Mouse (Mus musculus) forebrain, embryonic 14.5 days (tissue): ENCODE results near the gene Ell3. TPM values are rescaled to one million over a fixed set of nuclear protein-coding genes. Genes with fewer than 3 reads are reported as not detected.

Source experiments
- ATAC-seq: fragments of 200-750 bp; cut with Nextera tagmentation; 2 replicates; pipeline ENCODE4 v1.8.0; 2017; ENCODE audit warnings: mild to moderate bottlenecking, moderate library complexity
- DNase-seq: peaks from one replicate; pipeline ENCODE4 v3.0.0-alpha.2; 2015; ENCODE audit warnings: low spot score
- H3K27ac ChIP-seq: fragments of 300-500 bp; sonication (generic); 2 replicates; pipeline ENCODE4 v1.5.1; 2014; ENCODE audit warnings: low read depth, mild to moderate bottlenecking, control low read depth, low read length, moderate library complexity
- H3K27me3 ChIP-seq: fragments of 300-500 bp; sonication (generic); replicated peaks from 2 replicates; pipeline ENCODE4 v1.6.1; 2014; ENCODE audit warnings: low read length, control low read depth, mixed read lengths; ENCODE audit not compliant: control insufficient read depth, insufficient read depth
- H3K36me3 ChIP-seq: fragments of 300-500 bp; sonication (generic); 2 replicates; pipeline ENCODE4 v1.6.1; 2014; ENCODE audit warnings: low read length, control low read depth; ENCODE audit not compliant: control insufficient read depth, insufficient read depth
- H3K4me1 ChIP-seq: fragments of 300-500 bp; sonication (generic); 2 replicates; pipeline ENCODE4 v1.6.1; 2014; ENCODE audit warnings: antibody characterized with exemption, low read length, control low read depth; ENCODE audit not compliant: control insufficient read depth, insufficient read depth
- H3K4me2 ChIP-seq: fragments of 300-500 bp; sonication (generic); 2 replicates; pipeline ENCODE4 v1.6.1; 2014; ENCODE audit warnings: mild to moderate bottlenecking, control low read depth, low read length
- H3K4me3 ChIP-seq: fragments of 300-500 bp; sonication (generic); 2 replicates; pipeline ENCODE4 v1.5.1; 2014; ENCODE audit warnings: low read depth, low read length, control low read depth
- H3K9ac ChIP-seq: fragments of 300-500 bp; sonication (generic); 2 replicates; pipeline ENCODE4 v1.6.1; 2014; ENCODE audit warnings: mild to moderate bottlenecking, low read length, control low read depth, moderate library complexity
- H3K9me3 ChIP-seq: fragments of 300-500 bp; sonication (generic); replicated peaks from 2 replicates; pipeline ENCODE4 v1.6.1; 2016; ENCODE audit warnings: low read length, control low read depth, mixed read lengths; ENCODE audit not compliant: control insufficient read depth
- WGBS: fragments of 180-500 bp; shearing (Covaris S2); extraction: QIAGEN DNeasy Blood & Tissue Kit; methylation state at CpG from one replicate; pipeline ENCODE4 v1.1.7; 2014; 5-methylcytosine and 5-hydroxymethylcytosine counted together
- polyA plus RNA-seq: library from polyadenylated mRNA; unstranded; fragments of >200 nt; fragmentation: Nextera tagmentation; extraction: Ambion mirVana; gene quantifications from 2 replicates; pipeline ENCODE4 v1.2.1, GENCODE M21; 2014

Gene Ell3
- polyA plus RNA-seq, 1 experiment from 2014 or later = 0.86 TPM

DNA sequence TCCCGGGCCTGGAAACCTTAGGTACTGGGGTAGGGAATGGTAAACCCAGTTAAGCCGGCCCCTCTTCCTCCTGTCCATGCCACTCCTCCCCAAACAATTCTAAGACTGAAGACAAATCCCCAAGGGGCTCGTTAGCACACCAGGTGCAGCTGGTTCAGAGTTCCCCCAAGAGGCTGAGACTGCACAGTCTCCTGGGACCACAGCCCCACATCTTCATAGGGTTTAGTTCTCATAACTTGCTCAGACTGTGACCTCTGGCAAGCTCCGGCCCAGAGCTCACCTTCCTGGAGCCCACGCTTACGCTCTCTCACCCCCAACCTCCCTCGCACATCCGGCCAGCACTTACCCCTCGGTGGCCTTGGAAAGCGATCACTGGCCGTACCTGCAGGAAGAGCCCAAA, 2.3 kb downstream of the Ell3 start:
- DNase-seq = no peak
- Histone ChIP-seq H3K4me3 (peak overlapping the region; percentile 28), H3K4me1 (peaks cover 12% of the 10 kb centered on the region), H3K36me3 (peaks cover 33% of the 10 kb centered on the region), H3K4me2 (peak overlapping the region; percentile 61), H3K27ac (no peak overlapping the region), H3K27me3 (peaks cover 13% of the 10 kb centered on the region; the same call in 1 of the 2 replicates), H3K9ac (peak overlapping the region; percentile 43), H3K9me3 (no peaks in the 10 kb centered on the region)
- 13% methylated on average over 11 of the region's 11 CpGs for WGBS
- no peak for ATAC-seq

GRCm38 (mm10) chr2:121440834-121441605, 3.1 kb downstream of the Ell3 start:
- 55% methylated on average over 5 of the region's 5 CpGs for WGBS
- Histone ChIP-seq H3K4me1 (peaks cover 12% of the 10 kb centered on the region), H3K4me2 (no peak overlapping the region), H3K36me3 (peaks cover 38% of the 10 kb centered on the region), H3K4me3 (no peak overlapping the region), H3K9me3 (no peaks in the 10 kb centered on the region), H3K27ac (no peak overlapping the region), H3K27me3 (peaks cover 13% of the 10 kb centered on the region; the same call in 1 of the 2 replicates), H3K9ac (no peak overlapping the region)
- DNase-seq (no peak), ATAC-seq (no peak)

GRCm38 (mm10) chr2:121439746-121440145, 4.3 kb downstream of the Ell3 start:
- no peaks in the 10 kb centered on the region for H3K9me3 ChIP-seq
- H3K9ac ChIP-seq = no peak overlapping the region
- no peak for DNase-seq
- no peak for ATAC-seq
- H3K4me3 ChIP-seq = no peak overlapping the region
- H3K4me1 ChIP-seq = peaks cover 12% of the 10 kb centered on the region
- no peak overlapping the region for H3K4me2 ChIP-seq
- peaks cover 51% of the 10 kb centered on the region for H3K36me3 ChIP-seq
- H3K27me3 ChIP-seq = peaks cover 13% of the 10 kb centered on the region; the same call in 1 of the 2 replicates
- no peak overlapping the region for H3K27ac ChIP-seq
- 75% methylated on average over 4 of the region's 4 CpGs for WGBS

- peak; percentile 61 for DNase-seq
- Histone ChIP-seq H3K27me3 (no peaks in the 10 kb centered on the region), H3K4me2 (no peak overlapping the region), H3K4me1 (no peaks in the 10 kb centered on the region), H3K9ac (no peak overlapping the region), H3K36me3 (peaks cover 96% of the 10 kb centered on the region), H3K4me3 (no peak overlapping the region), H3K27ac (no peak overlapping the region), H3K9me3 (no peaks in the 10 kb centered on the region)
- ATAC-seq = no peak
- 100% methylated on average over 1 of the region's 1 CpGs for WGBS
Measured at GRCm38 (mm10) chr2:121434854-121435253, 9.2 kb downstream of the Ell3 start.

GRCm38 (mm10) chr2:121425890-121426289, 18.2 kb downstream of the Ell3 start:
- Histone ChIP-seq H3K27me3 (no peaks in the 10 kb centered on the region), H3K36me3 (peaks cover 80% of the 10 kb centered on the region), H3K4me1 (no peaks in the 10 kb centered on the region), H3K9me3 (no peaks in the 10 kb centered on the region), H3K9ac (no peak overlapping the region), H3K4me2 (no peak overlapping the region), H3K27ac (no peak overlapping the region), H3K4me3 (no peak overlapping the region)
- ATAC-seq = no peak
- WGBS = 89% methylated on average over 2 of the region's 2 CpGs
- no peak for DNase-seq

GRCm38 (mm10) chr2:121423166-121423565, 20.9 kb downstream of the Ell3 start:
- H3K27me3 ChIP-seq = no peaks in the 10 kb centered on the region
- H3K36me3 ChIP-seq = peaks cover 65% of the 10 kb centered on the region
- ATAC-seq (no peak), DNase-seq (no peak)
- no peak overlapping the region for H3K27ac ChIP-seq
- H3K9ac ChIP-seq = no peak overlapping the region
- WGBS = 91% methylated on average over 2 of the region's 2 CpGs
- H3K9me3 ChIP-seq = no peaks in the 10 kb centered on the region
- no peaks in the 10 kb centered on the region for H3K4me1 ChIP-seq
- no peak overlapping the region for H3K4me2 ChIP-seq
- no peak overlapping the region for H3K4me3 ChIP-seq

DNA sequence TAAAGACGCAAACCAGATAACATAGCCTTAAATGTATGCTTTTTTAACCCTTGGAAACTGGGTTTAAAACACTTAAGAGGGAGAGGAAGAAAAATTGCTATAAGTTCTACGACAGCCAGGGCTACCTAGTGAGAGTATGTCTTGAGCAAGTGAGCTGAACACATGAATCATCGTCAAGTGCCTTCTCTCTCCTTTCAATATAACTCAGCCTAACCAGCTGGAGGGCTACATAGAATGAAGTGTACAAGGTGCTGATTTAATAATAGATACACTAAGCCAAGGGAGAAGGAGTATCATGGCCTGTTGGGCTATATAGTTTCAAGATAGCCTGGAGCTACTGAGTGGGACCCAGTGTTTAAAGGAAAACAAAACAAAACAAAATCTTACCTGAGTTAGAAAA, 25.6 kb downstream of the Ell3 start:
- no peaks in the 10 kb centered on the region for H3K27me3 ChIP-seq
- H3K4me1 ChIP-seq = peaks cover 12% of the 10 kb centered on the region
- H3K9me3 ChIP-seq = no peaks in the 10 kb centered on the region
- no peak overlapping the region for H3K9ac ChIP-seq
- no peak for ATAC-seq
- H3K4me2 ChIP-seq = no peak overlapping the region
- peaks cover 35% of the 10 kb centered on the region for H3K36me3 ChIP-seq
- DNase-seq = no peak
- no peak overlapping the region for H3K4me3 ChIP-seq
- no peak overlapping the region for H3K27ac ChIP-seq
- 97% methylated on average over 3 of the region's 3 CpGs for WGBS

GRCm38 (mm10) chr2:121416356-121416755, 27.7 kb downstream of the Ell3 start:
- DNase-seq (no peak), ATAC-seq (no peak)
- WGBS = 93% methylated on average over 6 of the region's 6 CpGs
- H3K27ac ChIP-seq = no peak overlapping the region
- peaks cover 23% of the 10 kb centered on the region for H3K36me3 ChIP-seq
- no peaks in the 10 kb centered on the region for H3K9me3 ChIP-seq
- peaks cover 14% of the 10 kb centered on the region for H3K4me1 ChIP-seq
- H3K9ac ChIP-seq = no peak overlapping the region
- H3K4me2 ChIP-seq = 0 out of 2 replicates have a peak overlapping the region, but pooled peaks have one; percentile 1
- H3K4me3 ChIP-seq = no peak overlapping the region
- H3K27me3 ChIP-seq = no peaks in the 10 kb centered on the region

DNA sequence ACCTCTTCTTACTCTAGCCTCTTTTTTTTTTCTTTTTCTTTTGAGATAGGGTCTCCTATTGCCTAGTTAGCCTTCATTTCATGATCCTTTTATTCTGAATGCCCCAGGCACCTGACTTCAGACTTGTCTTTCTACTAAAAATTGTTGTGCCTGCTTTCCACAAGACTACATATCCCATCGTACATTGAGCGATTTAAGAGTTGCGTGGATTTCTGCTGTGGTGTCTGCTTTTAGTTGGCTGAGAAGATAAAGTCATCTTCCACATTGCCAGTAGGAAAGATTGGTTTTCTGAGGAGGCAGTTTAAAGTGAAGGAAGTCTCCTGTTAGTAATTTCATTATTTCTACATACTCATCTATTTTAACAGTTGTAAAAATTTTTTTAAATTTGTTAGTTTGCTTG, 28.5 kb downstream of the Ell3 start:
- Histone ChIP-seq H3K4me2 (peak overlapping the region; percentile 81), H3K9ac (no peak overlapping the region; the same call in 1 of the 2 replicates), H3K4me3 (peak overlapping the region; percentile 97), H3K4me1 (peaks cover 14% of the 10 kb centered on the region), H3K27ac (no peak overlapping the region), H3K9me3 (no peaks in the 10 kb centered on the region), H3K36me3 (peaks cover 23% of the 10 kb centered on the region), H3K27me3 (no peaks in the 10 kb centered on the region)
- DNase-seq = no peak
- ATAC-seq = no peak
- 89% methylated on average over 3 of the region's 3 CpGs for WGBS
